8 mouse cellular contexts compared by ENCODE assay signal in genomic region chr2:118110225-118110915, GRCm38 (mm10). TPM values are rescaled to one million over a fixed set of nuclear protein-coding genes. Genes with fewer than 3 reads are reported as not detected.
DNase-seq lines count a peak whose midpoint lies in the region; ATAC-seq lines count a peak whose summit lies in the region.

No protein-coding gene starts in this region.

- DNase-seq in right cerebral cortex, postnatal 14 days, result peak; percentile 16
- no peak for DNase-seq in right cerebral cortex, adult 18-20 months
- DNase-seq in embryo, embryonic 9.5 days (ENCODE audit: extremely low spot score), result peak; percentile 61
- DNase-seq in heart, adult 8-10 months (ENCODE audit: low spot score), result peak; percentile 45
- DNase-seq in kidney, postnatal 10 days, result peak; percentile 67
- DNase-seq in spleen, adult 12 weeks (ENCODE audit: low spot score), result no peak

- peak; percentile 29; the same call in 1 of the 2 replicates for ATAC-seq in megakaryocyte-erythroid progenitor cell, adult 5-6 weeks (replicated peaks; ENCODE audit: low FRiP score, low TSS enrichment, poor library complexity, severe bottlenecking)
- no peak for ATAC-seq in CD4-positive, CD25-positive, alpha-beta regulatory T cell, adult 4 months

RNA-seq across cellular contexts. Expression of gene Thbs1, which starts 1.3 kb away (rescaled TPM):
- total RNA-seq in heart, adult 8-10 months (2022), result 10 to 100 TPM in 2 of 4 experiments, 1 to 10 TPM in 2; 8.2 to 44.4 (median 9.2) TPM
- 1.6 TPM in 1 of 2 replicates, not detected in the other for total RNA-seq in megakaryocyte-erythroid progenitor cell, adult 5-6 weeks (2014; fragmentation: Nextera tagmentation)
- total RNA-seq in megakaryocyte-erythroid progenitor cell, adult 5-6 weeks (2017), result 0.42 and 1.2 TPM in 2 replicates
- polyA plus RNA-seq in CD4-positive, CD25-positive, alpha-beta regulatory T cell, adult 4 months (2017; shearing (Covaris generic)), result under 1 TPM in 1 of 2 experiments, not detected in 1; 0.23 TPM

Comparison
In these comparisons a context has a peak if more than half of its experiments do, and no peak if none do; other contexts are left out.
1. DNase-seq: peak in right cerebral cortex, postnatal 14 days (single experiment), embryo, embryonic 9.5 days (single experiment), heart, adult 8-10 months (single experiment) and kidney, postnatal 10 days (single experiment); none in right cerebral cortex, adult 18-20 months (single experiment) and spleen, adult 12 weeks (single experiment).